Mouse (Mus musculus) kidney, adult 2 months (tissue): ENCODE data around the gene Cldn13.

Experiments used
- CTCF ChIP-seq: fragments of 200-500 bp; conservative IDR thresholded peaks from 2 replicates; pipeline ENCODE4 v1.5.1; 2011; ENCODE audit warnings: low read depth, mild to moderate bottlenecking, control low read depth, low read length, moderate library complexity, mixed read lengths; ENCODE audit not compliant: insufficient read depth, insufficient read length
- POLR2A ChIP-seq: fragments of 200-500 bp; IDR thresholded peaks from one replicate; pipeline ENCODE4 v1.6.1; 2011; ENCODE audit warnings: low read depth, low read length, control low read depth

DNA sequence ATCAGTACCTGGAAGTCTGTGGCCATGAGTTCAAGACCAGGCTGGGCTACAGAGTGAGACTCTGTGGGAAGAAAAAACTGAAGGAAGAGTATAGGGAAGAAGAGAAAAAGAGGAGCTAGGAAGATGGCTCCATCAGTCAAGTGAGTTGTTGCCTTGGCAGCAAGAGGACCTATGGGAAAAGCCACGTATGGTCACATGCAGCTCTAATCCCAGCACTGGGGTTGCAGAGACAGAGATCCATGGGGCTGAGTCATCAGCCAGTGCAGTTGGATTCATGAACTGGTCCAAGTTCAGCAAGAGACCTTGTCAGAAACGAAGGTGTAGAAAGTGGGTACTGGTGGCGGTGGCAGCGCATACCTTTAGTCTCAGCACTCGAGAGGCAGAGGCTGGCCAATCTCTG, 40.1 kb downstream of the Cldn13 start:
- TF ChIP-seq POLR2A (no peak), CTCF (no peak)
